Mouse (Mus musculus) heart, postnatal 0 days (tissue): Measurements from ENCODE around the gene 2900011O08Rik. TPM values are rescaled to one million over a fixed set of nuclear protein-coding genes. Genes with fewer than 3 reads are reported as not detected.
"Not testable (repeated sequence)": the region's sequence is repeated elsewhere in the genome, so short reads cannot be mapped to it uniquely, and the experiment has no call there.

Source experiments
- ATAC-seq: fragments of 200-750 bp; cut with Nextera tagmentation; 2 replicates; pipeline ENCODE4 v1.8.0; 2017; ENCODE audit warnings: low read depth, moderate number of reproducible peaks, moderate library complexity; ENCODE audit not compliant: insufficient read depth
- DNase-seq: peaks from one replicate; pipeline ENCODE4 v3.0.0-alpha.2; 2016; ENCODE audit warnings: low spot score
- H3K27ac ChIP-seq: fragments of 300-500 bp; sonication (generic); 2 replicates; pipeline ENCODE4 v1.5.1; 2014; ENCODE audit warnings: low read depth, mild to moderate bottlenecking
- H3K27me3 ChIP-seq: fragments of 300-500 bp; sonication (generic); 2 replicates; pipeline ENCODE4 v1.6.1; 2014; ENCODE audit warnings: low read length, mixed read lengths; ENCODE audit not compliant: control insufficient read depth, insufficient read depth
- H3K36me3 ChIP-seq: fragments of 300-500 bp; sonication (generic); replicated peaks from 2 replicates; pipeline ENCODE4 v1.6.1; 2014; ENCODE audit warnings: low read length, mixed read lengths; ENCODE audit not compliant: control insufficient read depth, insufficient read depth
- H3K4me1 ChIP-seq: fragments of 300-500 bp; sonication (generic); 2 replicates; pipeline ENCODE4 v1.6.1; 2014; ENCODE audit warnings: antibody characterized with exemption; ENCODE audit not compliant: control insufficient read depth, insufficient read depth
- H3K4me2 ChIP-seq: fragments of 300-500 bp; sonication (generic); 2 replicates; pipeline ENCODE4 v1.6.1; 2014; ENCODE audit warnings: low read depth, mild to moderate bottlenecking, low read length, moderate library complexity
- H3K4me3 ChIP-seq: fragments of 300-500 bp; sonication (generic); 2 replicates; pipeline ENCODE4 v1.5.1; 2014; ENCODE audit warnings: low read depth, low read length
- H3K9ac ChIP-seq: fragments of 300-500 bp; sonication (generic); replicated peaks from 2 replicates; pipeline ENCODE4 v1.6.1; 2014; ENCODE audit warnings: low read depth, low read length, mixed read lengths
- H3K9me3 ChIP-seq: fragments of 300-500 bp; sonication (generic); replicated peaks from 2 replicates; pipeline ENCODE4 v1.6.1; 2016; ENCODE audit warnings: low read length; ENCODE audit not compliant: control insufficient read depth
- CTCF ChIP-seq: IDR thresholded peaks from 2 replicates; pipeline ENCODE4 v1.5.1; 2016; ENCODE audit warnings: antibody characterized with exemption, control low read depth, low read depth
- EP300 ChIP-seq: IDR thresholded peaks from 2 replicates; pipeline ENCODE4 v1.6.1; 2016; ENCODE audit warnings: antibody characterized with exemption, low read depth
- WGBS: fragments of 180-500 bp; shearing (Covaris S2); extraction: QIAGEN DNeasy Blood & Tissue Kit; methylation state at CpG from one replicate; pipeline ENCODE4 v1.1.7; 2014; 5-methylcytosine and 5-hydroxymethylcytosine counted together
- polyA plus RNA-seq: library from polyadenylated mRNA; unstranded; fragments of >200 nt; fragmentation: Nextera tagmentation; extraction: Ambion mirVana; gene quantifications from 2 replicates; pipeline ENCODE4 v1.2.1, GENCODE M21; 2015
- total RNA-seq: library from RNA; depleted of rRNA; stranded (reverse); fragments of >200 nt; gene quantifications from 2 replicates; pipeline ENCODE4 v1.2.3, GENCODE M21; 2014; ENCODE audit warnings: low replicate concordance

Gene 2900011O08Rik
- total and polyA plus RNA-seq, 2 experiments from 2014 or later, result 0.04 to 0.07 TPM

DNA sequence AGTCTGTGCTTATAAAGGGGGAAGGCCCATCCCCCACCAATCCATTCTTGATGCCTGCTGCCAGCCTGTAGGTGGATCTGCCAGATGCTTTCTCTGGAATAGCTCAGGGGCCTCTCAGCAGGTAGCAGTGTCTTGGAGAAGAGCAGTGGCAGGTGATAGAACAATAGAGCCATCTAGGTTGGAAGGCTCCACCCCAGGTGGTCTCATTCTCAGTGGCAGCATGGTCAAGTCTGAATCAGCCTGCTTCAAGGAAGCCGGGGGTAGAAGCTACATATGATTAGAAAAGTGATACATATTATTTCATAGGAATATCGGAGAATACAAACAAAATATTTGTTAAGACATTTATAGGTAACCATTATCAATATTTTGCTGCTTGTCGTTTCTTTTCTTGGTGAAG, 4.7 kb upstream of the 2900011O08Rik start:
- H3K9ac ChIP-seq, H3K4me1 ChIP-seq, H3K4me3 ChIP-seq, H3K27ac ChIP-seq, H3K36me3 ChIP-seq, H3K9me3 ChIP-seq, ATAC-seq, H3K4me2 ChIP-seq, DNase-seq, H3K27me3 ChIP-seq: not testable (repeated sequence)
- WGBS, result 69% methylated on average over 3 of the region's 3 CpGs

DNA sequence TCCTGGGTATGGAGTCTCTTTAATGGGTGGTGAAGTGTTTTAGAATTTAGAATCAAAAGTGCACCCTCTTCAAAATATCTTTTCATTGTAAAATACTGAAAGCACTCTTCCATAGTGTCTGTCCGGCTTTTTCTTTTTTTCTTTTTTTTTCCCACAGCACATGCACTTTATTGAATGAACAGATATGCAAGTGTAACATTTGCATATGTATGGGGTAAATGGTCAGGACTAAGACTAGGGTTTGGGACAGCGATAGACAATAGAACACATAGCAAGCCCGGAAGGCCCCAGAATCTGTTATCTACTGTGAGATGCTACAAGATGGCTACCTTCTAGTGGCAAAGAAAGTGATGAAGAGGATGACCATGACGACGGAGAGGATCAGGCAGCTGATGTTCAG, 3.2 kb upstream of the 2900011O08Rik start:
- TF ChIP-seq CTCF (no peak), EP300 (no peak)
- no peaks in the 10 kb centered on the region for H3K36me3 ChIP-seq
- DNase-seq, result no peak

DNA sequence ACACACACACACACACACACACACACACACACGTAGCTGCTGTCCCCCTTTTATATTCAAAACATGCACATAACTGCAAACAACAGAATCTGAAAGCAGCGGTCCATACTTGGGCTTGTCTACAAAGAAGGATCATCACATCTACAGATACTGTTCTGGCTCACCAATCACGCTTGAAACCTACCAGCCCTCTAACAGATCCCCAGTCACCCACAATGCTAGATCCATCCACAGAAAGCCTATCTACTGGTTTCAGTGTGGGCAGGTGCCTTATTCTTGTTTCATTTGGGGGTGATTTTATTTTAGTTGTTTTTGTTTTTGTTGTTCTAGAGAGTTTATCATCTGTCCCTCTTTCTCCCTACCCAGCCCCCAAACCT, 219 bp upstream of the 2900011O08Rik start:
- no peak overlapping the region for H3K27ac ChIP-seq
- H3K4me3 ChIP-seq, result no peak overlapping the region
- H3K36me3 ChIP-seq, result no peaks in the 10 kb centered on the region
- DNase-seq, result no peak
- H3K9me3 ChIP-seq, result no peaks in the 10 kb centered on the region
- 65% methylated on average over 3 of the region's 3 CpGs for WGBS
- TF ChIP-seq CTCF (no peak), EP300 (no peak)
- no peak for ATAC-seq
- H3K4me1 ChIP-seq, result peaks cover 7% of the 10 kb centered on the region; the same call in 1 of the 2 replicates
- H3K4me2 ChIP-seq, result peak overlapping the region; percentile 69
- H3K9ac ChIP-seq, result no peak overlapping the region
- peaks cover 14% of the 10 kb centered on the region; the same call in 1 of the 2 replicates for H3K27me3 ChIP-seq

More for the DNA sequence above, 3.2 kb upstream of the 2900011O08Rik start:
- Histone ChIP-seq H3K4me1 (peaks cover 7% of the 10 kb centered on the region; the same call in 1 of the 2 replicates), H3K4me3 (no peak overlapping the region), H3K9me3 (no peaks in the 10 kb centered on the region), H3K4me2 (no peak overlapping the region), H3K27me3 (peaks cover 14% of the 10 kb centered on the region; the same call in 1 of the 2 replicates), H3K27ac (no peak overlapping the region), H3K9ac (no peak overlapping the region)
- no peak for ATAC-seq
- 82% methylated on average over 5 of the region's 5 CpGs for WGBS

DNA sequence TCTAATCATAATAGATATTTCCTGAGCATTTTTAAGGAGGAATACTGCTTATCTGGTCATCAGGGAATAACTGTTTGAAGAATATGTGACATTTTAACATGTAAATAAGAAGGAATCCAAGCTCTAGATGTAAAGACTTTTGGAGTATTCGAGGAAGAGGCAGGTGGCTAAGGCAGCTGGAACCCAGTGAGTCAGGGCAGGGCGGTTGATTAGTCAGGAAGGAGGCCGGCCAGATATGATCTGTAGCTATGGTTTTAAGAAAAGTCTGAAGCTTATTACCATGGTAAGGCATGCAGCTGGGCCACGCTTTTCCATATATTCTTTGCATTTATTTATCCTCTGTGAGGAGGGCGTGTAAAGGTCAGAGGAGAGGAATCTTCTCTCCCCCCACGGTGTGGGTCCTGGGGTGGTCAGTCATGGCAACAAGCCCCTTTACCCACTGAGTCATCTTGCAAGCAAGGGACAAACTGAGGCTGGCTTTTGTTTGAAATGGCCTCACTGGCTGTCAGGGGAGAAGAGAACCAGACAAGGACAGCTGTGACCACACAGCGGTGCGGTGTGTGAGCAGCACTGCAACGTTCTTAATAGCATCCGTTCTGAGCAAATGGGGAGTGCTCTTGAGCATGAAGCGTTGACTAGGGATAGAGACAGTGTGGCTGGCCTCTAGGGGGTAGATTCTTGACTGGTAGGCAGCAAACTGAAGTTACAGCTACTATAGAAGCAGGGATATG, 6.3 kb downstream of the 2900011O08Rik start:
- no peak overlapping the region for H3K4me2 ChIP-seq
- H3K36me3 ChIP-seq, result no peaks in the 10 kb centered on the region
- no peak overlapping the region for H3K27ac ChIP-seq
- no peak for ATAC-seq
- TF ChIP-seq EP300, result no peak
- no peak for TF ChIP-seq CTCF
- 0 out of 2 replicates have a peak, but pooled peaks cover under 1% of the 10 kb centered on the region for H3K27me3 ChIP-seq
- no peak overlapping the region for H3K9ac ChIP-seq
- DNase-seq, result no peak
- no peak overlapping the region for H3K4me3 ChIP-seq
- 74% methylated on average over 11 of the region's 11 CpGs for WGBS
- no peaks in the 10 kb centered on the region for H3K9me3 ChIP-seq
- H3K4me1 ChIP-seq, result no peaks in the 10 kb centered on the region

DNA sequence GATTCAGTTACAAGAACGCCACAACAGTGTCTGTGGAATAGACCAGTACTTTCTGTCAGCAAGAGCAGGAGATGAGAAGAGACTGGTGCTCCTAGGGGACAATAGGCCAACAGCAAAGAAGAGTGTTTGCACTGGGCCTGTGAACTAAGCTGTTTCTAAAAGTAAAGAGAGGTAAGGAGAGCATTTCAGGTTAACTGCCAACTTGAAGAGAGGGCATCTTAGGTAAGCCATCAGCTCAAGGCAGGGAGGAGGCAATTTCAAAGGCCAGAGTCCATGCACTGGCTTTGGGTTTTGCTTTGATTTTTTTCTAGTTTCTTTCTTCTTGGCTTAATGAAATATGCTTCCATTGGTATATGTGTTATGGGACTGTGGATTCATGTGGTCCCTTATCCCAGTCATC, 7.7 kb downstream of the 2900011O08Rik start:
- DNase-seq, result no peak
- H3K4me1 ChIP-seq, result no peaks in the 10 kb centered on the region
- H3K4me2 ChIP-seq, result no peak overlapping the region
- WGBS, result 62% methylated on average over 1 of the region's 1 CpGs
- H3K9ac ChIP-seq, result no peak overlapping the region
- no peak for ATAC-seq
- H3K9me3 ChIP-seq, result no peaks in the 10 kb centered on the region
- no peak for TF ChIP-seq EP300
- no peak for TF ChIP-seq CTCF
- no peaks in the 10 kb centered on the region for H3K27me3 ChIP-seq
- no peak overlapping the region for H3K4me3 ChIP-seq
- no peaks in the 10 kb centered on the region for H3K36me3 ChIP-seq
- no peak overlapping the region for H3K27ac ChIP-seq

DNA sequence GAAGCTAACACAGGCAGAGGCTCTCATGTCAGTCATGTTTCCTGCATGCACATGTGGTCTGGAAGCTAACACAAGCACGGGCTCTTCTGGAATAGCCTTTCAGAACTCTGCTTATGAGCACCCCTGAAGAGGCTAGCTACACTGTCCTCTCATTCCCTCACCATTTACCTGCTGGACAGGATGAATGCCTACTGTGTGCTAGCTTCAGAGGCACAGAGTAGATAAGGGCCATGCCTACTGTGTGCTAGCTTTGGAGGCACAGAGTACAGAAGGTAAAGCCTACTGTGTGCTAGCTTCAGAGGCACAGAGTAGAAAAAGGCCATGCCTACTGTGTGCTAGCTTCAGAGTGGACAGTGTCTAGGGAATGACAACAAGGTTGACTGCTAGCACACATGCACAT, 8.1 kb downstream of the 2900011O08Rik start:
- Histone ChIP-seq H3K36me3 (no peaks in the 10 kb centered on the region), H3K9ac (no peak overlapping the region), H3K4me3 (no peak overlapping the region), H3K4me2 (no peak overlapping the region), H3K9me3 (no peaks in the 10 kb centered on the region), H3K27ac (no peak overlapping the region), H3K4me1 (no peaks in the 10 kb centered on the region), H3K27me3 (no peaks in the 10 kb centered on the region)
- 90% methylated on average over 1 of the region's 1 CpGs for WGBS
- no peak for TF ChIP-seq EP300
- no peak for TF ChIP-seq CTCF
- ATAC-seq (no peak), DNase-seq (no peak)
